Mouse (Mus musculus) ES-E14 (cell line): ENCODE measurements around the gene Pagr1b.

Experiments
- HCFC1 ChIP-seq: IDR thresholded peaks from 2 replicates; pipeline ENCODE4 v1.6.1; 2012; ENCODE audit warnings: low read length, inconsistent platforms, borderline replicate concordance; ENCODE audit not compliant: insufficient read depth
- ZC3H11A ChIP-seq: IDR thresholded peaks from 2 replicates; pipeline ENCODE4 v1.6.1; 2012; ENCODE audit warnings: low read depth, mild to moderate bottlenecking, inconsistent platforms, low read length, borderline replicate concordance

DNA sequence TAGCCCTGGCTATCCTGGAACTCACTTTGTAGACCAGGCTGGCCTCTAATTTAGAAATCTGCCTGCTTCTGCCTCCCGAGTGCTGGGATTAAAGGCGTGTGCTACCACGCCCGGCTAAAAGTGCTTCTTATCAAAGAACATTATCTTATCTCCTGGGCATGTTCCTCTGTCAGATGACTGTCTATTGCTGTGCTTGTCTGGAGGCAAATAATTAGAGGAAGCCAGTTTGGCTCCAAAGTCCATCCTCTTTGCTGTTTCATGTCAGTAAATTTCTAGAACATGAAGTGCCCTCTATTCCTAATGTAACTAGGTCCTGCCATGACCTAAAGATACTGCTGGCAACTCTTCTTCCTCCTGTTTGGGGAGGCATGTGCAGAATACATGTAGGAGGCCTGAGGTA, 34.2 kb downstream of the Pagr1b start:
- no peak for TF ChIP-seq HCFC1
- TF ChIP-seq ZC3H11A = no peak
